Mouse (Mus musculus) layer of hippocampus, postnatal 36 days (tissue): ENCODE data around the gene Tmem38a. TPM values are rescaled to one million over a fixed set of nuclear protein-coding genes. Genes with fewer than 3 reads are reported as not detected.

Experiments
- DNase-seq, 2 experiments: peaks; one replicate each; pipeline ENCODE4 v3.0.0; 2022
- microRNA-seq, 2 experiments: library from miRNA; unstranded; fragments of <30 nt; microRNA quantifications; one replicate each; pipeline ENCODE4 v1.2.0; 2021
- total RNA-seq, 2 experiments: library from RNA; stranded (reverse); gene quantifications; 2 replicates each; pipeline ENCODE4 v1.2.3; 2021

The Tmem38a gene
- total RNA-seq, 2 experiments from 2014 or later, result 121 to 127 TPM

DNA sequence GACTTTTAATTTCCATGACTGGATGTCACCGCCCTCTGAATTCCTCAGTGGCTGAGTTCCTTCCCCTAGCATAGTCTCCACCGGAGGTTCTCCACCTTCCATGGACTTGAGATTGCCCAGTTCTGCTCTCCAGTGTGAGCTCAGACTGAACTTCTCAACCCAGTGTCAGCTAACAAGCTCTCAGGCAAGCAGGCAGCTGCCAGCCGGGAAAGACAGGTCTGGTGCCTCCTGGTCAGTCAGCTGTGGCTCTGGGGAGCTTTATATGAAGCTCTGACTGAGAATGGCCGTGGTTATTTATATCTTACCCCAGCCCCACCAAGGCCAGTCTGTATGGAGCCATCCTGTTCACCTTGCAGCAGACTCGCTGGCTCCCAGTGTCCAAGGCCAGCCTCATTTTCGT, 12.5 kb downstream of the Tmem38a start:
- DNase-seq, result no peak

GRCm38 (mm10) chr8:72587806-72588205, 16.0 kb downstream of the Tmem38a start:
- DNase-seq, result no peak

- no peak for DNase-seq
These were observed 17.0 kb downstream of the Tmem38a start for GRCm38 (mm10) chr8:72588865-72589264.

- DNase-seq, result peak; percentile 65 to 74
These were observed 17.4 kb downstream of the Tmem38a start for GRCm38 (mm10) chr8:72589286-72589685.

DNA sequence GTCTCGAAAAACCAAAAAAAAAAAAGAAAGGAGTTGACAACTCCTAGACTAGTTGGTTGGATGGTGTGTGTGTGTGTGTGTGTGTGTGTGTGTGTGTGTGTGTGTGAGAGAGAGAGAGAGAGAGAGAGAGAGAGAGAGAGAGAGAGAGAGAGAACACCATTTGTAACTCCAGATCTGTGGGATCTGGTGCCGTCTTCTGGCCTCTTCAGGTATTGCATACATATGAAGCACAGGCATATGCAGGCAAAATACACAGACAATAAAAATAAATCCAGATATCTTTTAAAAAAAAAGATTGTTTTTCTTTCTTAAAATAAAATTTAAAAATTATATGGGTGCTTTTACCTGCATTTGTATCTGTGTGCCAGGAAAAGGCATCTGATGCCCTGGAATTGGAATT, 18.3 kb downstream of the Tmem38a start:
- DNase-seq, result no peak

Small RNA genes lying within 50 kb of the gene (microRNA-seq; reads per million reads assigned to microRNA genes)
- gene Gm28019, result 0 reads per million in 2 experiments

Other genes with a start within 250 kb of the Tmem38a start
- gene Eps15l1, start 150.6 kb upstream of the Tmem38a start, total RNA-seq, result 10 to 100 TPM; 63.6 to 73.8 TPM
- 1 to 10 TPM in 1 of 2 experiments, under 1 TPM in 1; 0.32 to 1.4 TPM for gene Calr3, start 128.2 kb upstream of the Tmem38a start, total RNA-seq
- gene 1700030K09Rik, start 128.2 kb upstream of the Tmem38a start, total RNA-seq, result 10 to 100 TPM; 14.7 to 15.7 TPM
- 10 to 100 TPM; 70.2 to 77.2 TPM for gene Cherp, start 96.8 kb upstream of the Tmem38a start, total RNA-seq
- 10 to 100 TPM; 47.2 to 47.4 TPM for gene Slc35e1, start 79.4 kb upstream of the Tmem38a start, total RNA-seq
- 10 to 100 TPM in 1 of 2 experiments, 1 to 10 TPM in 1; 9.9 to 11.0 TPM for gene Med26, start 23.8 kb upstream of the Tmem38a start, total RNA-seq
- 100 to 1,000 TPM; 101 to 105 TPM for gene Smim7, start 967 bp upstream of the Tmem38a start, total RNA-seq
- gene Nwd1, start 74.7 kb downstream of the Tmem38a start, total RNA-seq, result 10 to 100 TPM; 47.1 to 57.8 TPM
- 100 to 1,000 TPM; 170 to 183 TPM for gene Sin3b, start 151.2 kb downstream of the Tmem38a start, total RNA-seq
- gene F2rl3, start 189.8 kb downstream of the Tmem38a start, total RNA-seq, result under 1 TPM; 0.23 to 0.40 TPM